Mouse (Mus musculus): ENCODE measurements around the gene Lrrc66. TPM values are rescaled to one million over a fixed set of nuclear protein-coding genes. Genes with fewer than 3 reads are reported as not detected.
"Not testable (repeated sequence)": the region's sequence is repeated elsewhere in the genome, so short reads cannot be mapped to it uniquely, and the experiment has no call there.

The Lrrc66 gene
- polyA plus RNA-seq, 1 experiment from 2014 or later = 0.04 TPM

DNA sequence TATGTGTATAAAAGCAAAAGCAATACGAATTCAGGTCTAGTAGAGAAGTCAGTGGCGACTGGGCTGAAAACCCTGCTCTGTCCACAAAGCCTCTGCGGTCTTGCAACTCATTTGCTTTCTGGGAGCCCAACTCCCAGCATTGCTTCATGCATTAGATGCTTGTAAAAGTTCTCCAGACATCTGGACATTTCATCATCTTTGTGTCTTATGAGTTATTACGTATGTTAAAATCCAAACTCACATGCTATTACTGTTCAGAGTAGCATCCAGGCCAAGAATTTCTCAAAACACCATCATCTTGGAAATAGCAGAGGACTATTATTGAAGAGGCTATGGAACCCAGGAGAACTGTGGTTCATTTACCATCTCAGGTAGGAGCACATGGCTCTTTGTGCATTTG, 21.3 kb downstream of the Lrrc66 start:
- Histone ChIP-seq H3K4me2 (no peak overlapping the region), H3K4me3 (replicated peaks) (no peak overlapping the region), H3K9ac (replicated peaks) (no peak overlapping the region), H3K36me3 (no peaks in the 10 kb centered on the region), H3K4me1 (no peaks in the 10 kb centered on the region), H3K27ac (replicated peaks) (no peak overlapping the region), H3K9me3 (replicated peaks) (no peaks in the 10 kb centered on the region; the same call in 1 of the 2 replicates), H3K27me3 (replicated peaks) (no peaks in the 10 kb centered on the region)
- ATAC-seq (ENCODE audit: low FRiP score) = no peak
- WGBS = 94% methylated on average over 4 of the region's 4 CpGs

DNA sequence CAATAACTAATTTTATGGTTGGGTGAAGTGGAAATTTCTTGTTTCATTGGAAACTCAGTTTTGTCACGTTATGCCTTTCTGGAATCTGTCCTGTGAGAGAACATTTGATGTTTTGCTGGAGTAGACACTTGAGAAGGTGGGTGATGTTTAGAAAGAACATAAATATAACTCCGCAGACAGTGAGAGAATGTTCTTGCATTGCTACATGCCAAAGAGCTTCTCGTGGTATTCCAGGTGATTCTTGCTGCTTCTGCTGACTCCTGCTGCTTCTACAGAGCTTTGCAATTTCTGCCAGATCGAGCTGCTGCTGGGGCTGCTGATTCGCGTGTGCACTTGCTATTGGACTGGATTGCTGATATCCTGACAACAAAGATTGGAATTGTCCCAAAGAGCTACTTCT, 27.4 kb downstream of the Lrrc66 start:
- ATAC-seq (ENCODE audit: low FRiP score) = no peak
- Histone ChIP-seq H3K9me3 (replicated peaks) (no peaks in the 10 kb centered on the region; the same call in 1 of the 2 replicates), H3K36me3 (no peaks in the 10 kb centered on the region), H3K4me1 (peaks cover 4% of the 10 kb centered on the region; the same call in 1 of the 2 replicates), H3K27me3 (replicated peaks) (no peaks in the 10 kb centered on the region), H3K4me2 (no peak overlapping the region), H3K9ac (replicated peaks) (no peak overlapping the region), H3K4me3 (replicated peaks) (no peak overlapping the region), H3K27ac (replicated peaks) (no peak overlapping the region)
- 92% methylated on average over 6 of the region's 6 CpGs for WGBS

DNA sequence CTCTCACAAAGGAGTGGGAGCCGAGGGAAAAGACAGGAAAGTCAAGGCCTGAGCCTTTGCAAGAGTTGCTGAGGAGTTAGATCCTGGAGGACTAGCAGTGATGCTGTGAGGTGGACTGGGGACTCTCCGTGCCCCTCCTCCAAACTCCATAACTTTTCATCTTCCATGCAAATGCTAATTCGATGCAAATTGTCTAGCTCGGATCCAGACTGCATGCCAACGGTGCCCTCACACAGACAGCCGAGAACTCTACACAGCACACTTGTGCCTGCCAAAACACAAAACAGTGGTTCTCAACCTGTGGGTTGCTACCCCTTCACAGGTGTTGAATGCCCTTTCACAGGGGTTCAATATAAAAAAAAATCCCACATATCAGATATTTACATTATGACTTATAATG, 27.8 kb downstream of the Lrrc66 start:
- Histone ChIP-seq H3K9ac (replicated peaks) (no peak overlapping the region), H3K9me3 (replicated peaks) (no peaks in the 10 kb centered on the region; the same call in 1 of the 2 replicates), H3K27me3 (replicated peaks) (no peaks in the 10 kb centered on the region), H3K36me3 (no peaks in the 10 kb centered on the region), H3K4me3 (replicated peaks) (no peak overlapping the region), H3K27ac (replicated peaks) (no peak overlapping the region), H3K4me2 (no peak overlapping the region), H3K4me1 (peaks cover 4% of the 10 kb centered on the region; the same call in 1 of the 2 replicates)
- WGBS = 80% methylated on average over 6 of the region's 6 CpGs
- ATAC-seq (ENCODE audit: low FRiP score) = no peak

DNA sequence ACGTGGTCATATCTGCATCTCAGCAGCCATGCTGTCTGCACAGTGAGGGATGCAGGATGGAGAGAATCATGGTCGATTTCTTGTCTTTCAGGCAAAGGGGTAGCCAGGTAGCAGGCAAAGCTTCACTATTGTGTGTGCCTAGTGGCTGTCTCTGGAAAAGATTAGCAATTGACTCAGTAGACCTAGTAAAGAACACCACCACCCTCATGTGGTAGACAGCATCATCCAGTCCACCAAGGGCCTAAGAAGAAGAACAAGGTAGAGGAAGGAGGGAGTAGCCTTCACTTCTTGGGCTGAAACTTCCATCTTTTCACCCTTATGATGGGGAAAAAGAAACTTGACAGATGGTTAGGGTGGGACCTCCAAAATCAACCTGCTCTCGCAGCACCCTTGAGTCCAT, 29.5 kb downstream of the Lrrc66 start:
- Histone ChIP-seq H3K4me3 (replicated peaks) (no peak overlapping the region), H3K4me2 (no peak overlapping the region), H3K27me3 (replicated peaks) (no peaks in the 10 kb centered on the region), H3K36me3 (no peaks in the 10 kb centered on the region), H3K9ac (replicated peaks) (no peak overlapping the region), H3K27ac (replicated peaks) (no peak overlapping the region), H3K9me3 (replicated peaks) (no peaks in the 10 kb centered on the region; the same call in 1 of the 2 replicates), H3K4me1 (peaks cover 10% of the 10 kb centered on the region)
- WGBS = 78% methylated on average over 3 of the region's 3 CpGs
- ATAC-seq (ENCODE audit: low FRiP score) = no peak

DNA sequence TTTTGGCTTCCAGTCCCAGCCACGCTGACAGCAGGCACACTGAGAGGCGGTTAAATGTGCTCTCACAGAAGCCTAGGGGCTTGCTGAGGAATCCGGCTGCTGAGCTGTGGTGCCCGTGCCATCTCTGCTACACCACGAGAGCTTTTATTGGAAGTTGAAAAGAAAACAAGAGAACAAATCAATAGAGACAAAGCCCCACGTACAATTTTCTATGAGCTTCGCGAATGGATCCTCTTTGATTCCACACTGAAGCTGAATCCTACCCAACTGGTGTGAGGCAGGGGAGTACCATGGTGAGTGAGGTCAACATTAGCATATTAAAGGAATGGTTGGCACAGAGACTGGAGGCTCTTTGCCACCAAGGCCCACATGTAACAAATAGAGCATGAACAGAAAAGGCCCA, 31.0 kb downstream of the Lrrc66 start:
- H3K27ac ChIP-seq (replicated peaks) = no peak overlapping the region
- H3K4me1 ChIP-seq = peaks cover 10% of the 10 kb centered on the region
- H3K9ac ChIP-seq (replicated peaks) = no peak overlapping the region
- no peak overlapping the region for H3K4me3 ChIP-seq (replicated peaks)
- H3K36me3 ChIP-seq = no peaks in the 10 kb centered on the region
- no peaks in the 10 kb centered on the region; the same call in 1 of the 2 replicates for H3K9me3 ChIP-seq (replicated peaks)
- ATAC-seq (ENCODE audit: low FRiP score) = no peak
- no peaks in the 10 kb centered on the region for H3K27me3 ChIP-seq (replicated peaks)
- WGBS = 39% methylated on average over 8 of the region's 8 CpGs
- H3K4me2 ChIP-seq = no peak overlapping the region

DNA sequence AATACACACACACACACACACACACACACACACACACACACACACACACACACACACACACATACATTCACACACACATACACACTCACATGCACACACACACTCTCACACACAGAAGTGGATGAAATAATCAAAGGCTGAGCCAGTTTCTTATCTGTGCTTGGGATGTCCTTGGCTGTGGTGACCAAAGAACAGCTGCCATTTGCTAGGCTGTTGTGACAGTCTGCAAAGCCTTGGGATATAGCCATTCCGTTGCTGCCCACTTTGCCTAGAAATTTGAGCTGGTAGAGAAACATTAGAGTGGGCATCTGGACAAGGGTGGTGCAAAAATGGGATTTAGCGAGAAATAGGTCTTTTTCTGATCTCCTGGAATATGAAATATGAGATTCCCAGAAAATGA, 32.3 kb downstream of the Lrrc66 start:
- peaks cover 10% of the 10 kb centered on the region for H3K4me1 ChIP-seq
- no peak overlapping the region for H3K4me2 ChIP-seq
- no peak overlapping the region for H3K4me3 ChIP-seq (replicated peaks)
- H3K27ac ChIP-seq (replicated peaks) = no peak overlapping the region
- no peak for ATAC-seq (ENCODE audit: low FRiP score)
- H3K9me3 ChIP-seq (replicated peaks) = no peaks in the 10 kb centered on the region
- H3K36me3 ChIP-seq = no peaks in the 10 kb centered on the region
- 84% methylated on average over 2 of the region's 2 CpGs for WGBS
- no peaks in the 10 kb centered on the region for H3K27me3 ChIP-seq (replicated peaks)
- no peak overlapping the region for H3K9ac ChIP-seq (replicated peaks)

DNA sequence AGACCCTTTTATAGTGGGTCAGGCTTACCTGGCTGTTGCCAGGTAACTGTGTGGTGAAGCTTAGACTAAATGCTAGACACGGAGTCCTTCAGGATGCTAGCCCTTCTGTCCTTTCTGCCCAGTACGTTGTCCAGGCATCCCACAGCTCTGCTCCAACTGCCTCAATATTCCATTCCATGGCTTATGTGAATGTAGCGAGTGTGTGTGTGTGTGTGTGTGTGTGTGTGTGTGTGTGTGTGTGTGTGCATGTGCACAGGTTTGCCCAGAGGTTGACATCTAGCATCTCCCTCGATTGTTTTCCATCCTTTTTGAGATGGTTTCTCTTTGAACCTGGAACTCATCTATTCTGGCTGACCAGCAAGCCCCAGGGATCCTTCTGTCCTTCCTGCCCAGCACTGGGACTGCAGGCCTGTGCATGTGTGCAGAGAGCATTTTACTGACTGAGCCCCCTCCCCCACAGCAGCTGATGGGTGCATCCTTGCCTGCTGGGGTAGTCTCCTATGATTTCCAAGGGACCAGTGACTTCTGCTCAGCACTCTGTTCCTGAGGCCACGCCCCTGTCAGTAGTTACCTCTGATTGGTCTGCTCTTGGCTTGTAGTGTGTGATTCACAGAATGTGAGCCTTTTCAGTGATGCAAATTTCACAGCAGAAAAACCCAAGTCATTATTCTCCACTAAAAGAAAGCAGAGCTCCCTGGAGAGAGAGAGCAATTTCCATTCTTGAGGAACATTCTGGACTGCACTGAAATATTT, 33.2 kb downstream of the Lrrc66 start:
- Histone ChIP-seq H3K9ac (replicated peaks) (no peak overlapping the region), H3K36me3 (no peaks in the 10 kb centered on the region), H3K27me3 (replicated peaks) (no peaks in the 10 kb centered on the region), H3K4me2 (no peak overlapping the region), H3K9me3 (replicated peaks) (no peaks in the 10 kb centered on the region), H3K4me3 (replicated peaks) (no peak overlapping the region), H3K4me1 (peaks cover 10% of the 10 kb centered on the region), H3K27ac (replicated peaks) (no peak overlapping the region)
- ATAC-seq (ENCODE audit: low FRiP score) = peak; percentile 54; the same call in 1 of the 2 replicates
- 58% methylated on average over 5 of the region's 5 CpGs for WGBS

DNA sequence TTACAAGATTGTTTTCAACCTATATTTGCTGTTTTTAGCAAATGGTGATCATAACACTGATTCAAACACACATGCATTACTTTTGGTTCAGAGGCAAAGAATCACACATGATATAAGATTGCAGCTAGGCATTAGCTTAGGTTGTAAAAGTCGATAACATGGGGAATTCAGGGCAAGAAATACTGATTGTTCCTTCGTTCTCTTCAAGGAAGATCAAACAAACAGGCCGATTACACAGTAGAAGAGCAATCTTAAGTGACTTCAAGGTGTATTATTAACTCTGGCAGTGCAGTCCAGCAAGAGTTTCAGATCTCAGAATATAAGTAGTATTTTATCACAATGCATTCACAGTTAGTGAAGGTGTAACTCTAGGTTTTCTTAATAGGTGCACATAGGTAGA, 45.2 kb downstream of the Lrrc66 start:
- Histone ChIP-seq H3K27me3 (replicated peaks) (no peaks in the 10 kb centered on the region), H3K9ac (replicated peaks) (no peak overlapping the region), H3K4me3 (replicated peaks) (no peak overlapping the region), H3K9me3 (replicated peaks) (no peaks in the 10 kb centered on the region), H3K4me1 (peaks cover 11% of the 10 kb centered on the region), H3K27ac (replicated peaks) (no peak overlapping the region), H3K36me3 (no peaks in the 10 kb centered on the region), H3K4me2 (no peak overlapping the region)
- ATAC-seq (ENCODE audit: low FRiP score) = no peak
- 46% methylated on average over 3 of the region's 3 CpGs for WGBS

DNA sequence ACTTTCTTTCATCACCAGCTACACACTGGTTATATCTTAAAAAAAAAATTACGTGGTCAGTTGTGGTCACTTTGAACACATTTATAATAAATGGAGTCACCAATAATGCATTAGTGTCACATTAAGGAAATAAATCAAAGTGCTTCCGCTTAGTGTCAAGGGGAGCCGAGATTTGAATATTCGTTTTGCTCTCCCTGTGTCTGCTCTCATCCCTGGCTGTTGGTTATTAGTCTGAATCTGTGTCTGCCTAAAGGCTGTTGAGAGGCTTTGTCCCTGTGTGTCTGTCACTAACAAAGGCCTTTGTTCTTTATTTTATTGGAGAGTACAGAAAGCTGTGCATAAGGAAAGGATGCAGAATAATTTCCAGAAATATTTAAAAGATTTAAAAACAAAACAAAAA, 45.7 kb downstream of the Lrrc66 start:
- H3K36me3 ChIP-seq = no peaks in the 10 kb centered on the region
- H3K27ac ChIP-seq (replicated peaks) = no peak overlapping the region
- no peak overlapping the region for H3K9ac ChIP-seq (replicated peaks)
- H3K4me3 ChIP-seq (replicated peaks) = no peak overlapping the region
- H3K9me3 ChIP-seq (replicated peaks) = no peaks in the 10 kb centered on the region
- no peak overlapping the region for H3K4me2 ChIP-seq
- WGBS = 36% methylated on average over 4 of the region's 4 CpGs
- ATAC-seq (ENCODE audit: low FRiP score) = no peak
- no peaks in the 10 kb centered on the region for H3K27me3 ChIP-seq (replicated peaks)
- H3K4me1 ChIP-seq = peaks cover 11% of the 10 kb centered on the region

DNA sequence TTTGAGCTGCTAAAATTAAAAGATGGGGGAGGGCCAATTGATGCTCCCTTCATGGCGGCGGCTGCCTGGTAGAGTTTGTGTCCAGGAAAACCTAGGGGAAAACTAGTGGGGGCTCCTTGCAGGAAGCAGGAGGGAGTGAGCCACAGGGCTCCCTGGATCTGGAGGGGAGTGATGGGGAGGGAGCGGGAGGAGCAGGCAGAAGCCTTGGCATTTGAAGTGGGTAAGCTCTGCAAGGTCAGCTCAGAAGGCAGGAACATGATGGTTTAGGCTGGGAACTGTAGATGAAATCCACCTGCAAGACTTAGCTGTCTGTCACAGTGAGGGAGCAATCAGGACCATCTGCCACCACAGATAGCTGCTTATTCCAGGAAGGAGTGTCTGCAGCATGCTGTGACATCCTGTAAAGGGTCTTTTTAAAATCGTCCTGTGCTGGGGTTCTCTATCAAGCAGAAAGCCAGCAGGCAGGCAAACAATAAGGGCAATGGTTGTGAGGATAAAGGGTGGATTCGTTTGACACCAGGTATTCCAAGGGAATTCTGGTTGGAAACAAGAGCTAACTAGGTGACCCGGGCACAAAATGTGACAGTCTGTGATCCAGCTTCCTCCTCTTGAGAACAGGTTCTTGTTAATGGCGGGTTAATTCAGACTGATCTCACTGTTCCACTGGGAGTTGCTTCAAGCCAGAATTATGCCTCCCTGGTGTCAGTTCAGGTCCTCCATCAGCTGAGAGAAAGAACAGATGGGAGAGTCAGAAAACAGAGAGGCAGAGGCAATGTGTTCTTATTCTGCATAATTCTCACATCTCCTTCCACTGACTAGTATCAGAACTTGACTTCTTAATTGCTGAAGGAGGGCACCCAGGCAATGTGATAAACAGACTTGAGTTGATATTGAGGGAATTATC, 46.9 kb downstream of the Lrrc66 start:
- ATAC-seq (ENCODE audit: low FRiP score) = peak; percentile 17; the same call in 1 of the 2 replicates

DNA sequence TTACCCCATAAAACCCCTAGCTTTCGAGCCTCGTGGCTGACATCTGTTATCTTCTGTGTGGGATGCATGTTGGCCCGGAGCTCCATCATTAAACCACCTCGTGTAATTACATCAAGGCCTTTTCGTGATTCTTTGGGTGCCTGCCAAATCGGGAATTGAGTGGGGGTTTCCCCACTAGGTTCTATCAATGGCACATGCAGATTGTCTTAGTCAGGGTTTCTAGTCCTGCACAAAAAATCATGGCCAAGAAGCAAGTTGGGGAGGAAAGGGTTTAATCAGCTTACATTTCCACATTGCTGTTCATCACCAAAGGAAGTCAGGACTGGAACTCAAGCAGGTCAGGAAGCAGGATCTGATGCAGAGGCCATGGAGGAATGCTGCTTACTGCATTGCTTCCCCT, 48.3 kb downstream of the Lrrc66 start:
- H3K4me1 ChIP-seq = peaks cover 11% of the 10 kb centered on the region
- not testable (repeated sequence) for H3K36me3 ChIP-seq; H3K27me3 ChIP-seq (replicated peaks); ATAC-seq (ENCODE audit: low FRiP score); H3K4me3 ChIP-seq (replicated peaks); H3K9ac ChIP-seq (replicated peaks); H3K9me3 ChIP-seq (replicated peaks); H3K4me2 ChIP-seq; H3K27ac ChIP-seq (replicated peaks)
- WGBS = 46% methylated on average over 6 of the region's 6 CpGs

More for the DNA sequence above, 46.9 kb downstream of the Lrrc66 start:
- H3K4me3 ChIP-seq (replicated peaks) = no peak overlapping the region
- H3K9me3 ChIP-seq (replicated peaks) = no peaks in the 10 kb centered on the region
- H3K4me2 ChIP-seq = no peak overlapping the region
- WGBS = 25% methylated on average over 7 of the region's 7 CpGs
- no peaks in the 10 kb centered on the region for H3K36me3 ChIP-seq
- peak overlapping the region; percentile 66 for H3K27ac ChIP-seq (replicated peaks)
- peaks cover 11% of the 10 kb centered on the region for H3K4me1 ChIP-seq
- H3K27me3 ChIP-seq (replicated peaks) = no peaks in the 10 kb centered on the region
- H3K9ac ChIP-seq (replicated peaks) = no peak overlapping the region

DNA sequence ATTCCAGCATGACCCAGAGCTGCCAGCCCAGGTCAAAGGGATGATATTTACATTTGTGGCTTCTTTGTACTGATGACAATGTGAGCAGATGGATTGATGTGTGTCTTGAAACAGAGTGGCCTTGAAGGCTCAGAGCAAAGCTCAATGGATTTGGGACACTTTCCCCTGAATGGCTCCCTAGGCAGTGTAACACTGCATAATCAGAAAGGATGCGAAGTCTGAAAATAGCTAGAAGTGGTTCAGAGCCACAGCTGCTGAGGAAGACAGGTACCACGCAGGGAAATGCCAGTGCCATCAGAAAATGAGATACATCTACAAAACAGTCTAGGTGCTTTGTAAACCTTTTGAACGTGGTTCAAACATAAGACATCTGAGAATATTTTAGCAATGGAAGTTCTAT, 54.2 kb downstream of the Lrrc66 start:
- Histone ChIP-seq H3K4me3 (replicated peaks) (no peak overlapping the region), H3K4me2 (no peak overlapping the region), H3K9ac (replicated peaks) (no peak overlapping the region), H3K36me3 (no peaks in the 10 kb centered on the region), H3K4me1 (peaks cover 10% of the 10 kb centered on the region), H3K9me3 (replicated peaks) (no peaks in the 10 kb centered on the region), H3K27me3 (replicated peaks) (no peaks in the 10 kb centered on the region), H3K27ac (replicated peaks) (no peak overlapping the region)
- WGBS = 71% methylated on average over 3 of the region's 3 CpGs
- ATAC-seq (ENCODE audit: low FRiP score) = no peak
